Mouse (Mus musculus) liver (tissue): ENCODE measurements at regions not wholly inside any gene's neighbourhood (a gene's known extent, or its start where the extent isn't known, plus 50 kb on each side); places are given as distances from the start of the nearest gene placed in this dataset.

Experiments
- DNase-seq: peaks from one replicate; pipeline ENCODE4 v3.0.0-alpha.2; 2020; ENCODE audit warnings: mixed read lengths

DNA sequence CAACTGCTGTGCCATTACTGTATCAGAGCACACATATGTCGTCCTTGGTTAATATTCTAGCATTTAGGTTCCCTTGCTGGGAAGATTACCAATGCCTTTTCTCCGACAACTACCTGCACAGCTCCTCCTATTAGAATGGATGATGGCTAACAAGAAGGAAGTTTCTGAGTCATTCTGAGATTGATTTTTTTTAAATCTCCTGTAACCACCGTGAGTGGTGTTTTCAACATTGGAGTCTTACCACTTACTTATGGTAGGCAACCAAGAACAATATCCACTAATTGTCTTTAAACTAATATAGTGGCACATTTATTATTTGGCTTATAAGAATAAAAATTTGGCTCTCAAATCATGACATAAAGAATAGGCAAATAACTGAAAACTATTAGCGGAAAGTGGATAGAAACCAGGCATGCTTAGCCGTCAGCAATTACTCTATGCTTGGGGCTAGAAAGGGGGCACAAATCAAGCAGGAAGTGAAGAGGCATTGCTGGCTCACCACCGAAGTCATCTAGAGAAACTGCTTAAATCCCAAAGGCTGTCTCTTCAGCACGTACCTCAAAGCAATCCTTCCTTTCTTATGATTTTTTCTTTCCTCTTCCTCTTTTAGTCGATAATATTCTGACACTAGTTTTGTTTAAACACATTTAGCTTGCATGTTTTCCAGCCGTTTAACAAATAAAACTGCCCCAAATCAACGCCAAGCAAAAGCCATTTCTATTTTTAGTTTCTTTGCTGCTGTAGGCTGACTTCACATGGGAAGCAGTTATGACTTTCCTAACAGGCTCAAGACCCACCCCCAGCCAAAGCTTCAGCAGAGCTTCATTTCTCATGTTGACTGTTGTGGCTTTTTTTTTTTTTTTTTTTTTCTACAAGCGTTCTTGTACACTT is 484.8 kb upstream of the Gm7489 start:
- peak; percentile 4 for DNase-seq

- DNase-seq: no peak
Measured at GRCm38 (mm10) chr15:53400554-53400846, 484.2 kb upstream of the Gm7489 start.
